Mouse (Mus musculus) liver, adult 2 months (tissue): ENCODE data around the gene Mas1. TPM values are rescaled to one million over a fixed set of nuclear protein-coding genes. Genes with fewer than 3 reads are reported as not detected.

ENCODE experiments used
- DNase-seq: peaks from one replicate; pipeline ENCODE4 v3.0.0-alpha.2; 2011; ENCODE audit warnings: low read depth, low spot score; ENCODE audit errors: extremely low read depth
- H3K27ac ChIP-seq: fragments of 200-500 bp; replicated peaks from 2 replicates; pipeline ENCODE4 v1.5.1; 2012; ENCODE audit warnings: low read depth, mild to moderate bottlenecking, control low read depth, inconsistent platforms, low read length; ENCODE audit not compliant: insufficient read depth
- H3K27me3 ChIP-seq: fragments of 200-500 bp; 2 replicates; pipeline ENCODE4 v1.6.1; 2012; ENCODE audit warnings: mild to moderate bottlenecking, moderate library complexity, low read length, inconsistent platforms; ENCODE audit not compliant: control insufficient read depth, insufficient read depth
- H3K36me3 ChIP-seq: fragments of 200-500 bp; 2 replicates; pipeline ENCODE4 v1.6.1; 2012; ENCODE audit warnings: low read length, inconsistent platforms; ENCODE audit not compliant: control insufficient read depth, insufficient read depth
- H3K4me1 ChIP-seq: fragments of 200-500 bp; 2 replicates; pipeline ENCODE4 v1.6.1; 2011; ENCODE audit warnings: low read length; ENCODE audit not compliant: control insufficient read depth, insufficient read depth
- H3K4me3 ChIP-seq: fragments of 200-500 bp; 2 replicates; pipeline ENCODE4 v1.5.1; 2011; ENCODE audit warnings: low read depth, mild to moderate bottlenecking, control low read depth, low read length, moderate library complexity; ENCODE audit not compliant: insufficient read depth
- H3K79me2 ChIP-seq: fragments of 200-500 bp; 2 replicates; pipeline ENCODE4 v1.6.1; 2012; ENCODE audit warnings: inconsistent platforms, mild to moderate bottlenecking, low read length, moderate library complexity; ENCODE audit not compliant: control insufficient read depth, insufficient read depth
- H3K9ac ChIP-seq: fragments of 200-500 bp; 2 replicates; pipeline ENCODE4 v1.6.1; 2012; ENCODE audit warnings: low read depth, mild to moderate bottlenecking, control low read depth, inconsistent platforms, low read length
- CTCF ChIP-seq: fragments of 200-500 bp; IDR thresholded peaks from 2 replicates; pipeline ENCODE4 v1.5.1; 2011; ENCODE audit warnings: low read depth, low read length, control low read depth
- POLR2A ChIP-seq: fragments of 200-500 bp; IDR thresholded peaks from 2 replicates; pipeline ENCODE4 v1.6.1; 2011; ENCODE audit warnings: low read length, control low read depth; ENCODE audit not compliant: insufficient read depth; ENCODE audit errors: extremely low read depth
- WGBS: fragments of 180-500 bp; shearing (Covaris S2); methylation state at CpG from one replicate; pipeline ENCODE4 v1.1.7; 2018; 5-methylcytosine and 5-hydroxymethylcytosine counted together
- polyA plus RNA-seq: library from polyadenylated mRNA; depleted of rRNA; stranded (reverse); fragments of >200 nt; gene quantifications from 2 replicates; pipeline ENCODE4 v1.2.3, GENCODE M21; 2012; rRNA removed
- total RNA-seq: library from RNA; depleted of rRNA; stranded (reverse); fragments of >200 nt; gene quantifications from 2 replicates; pipeline ENCODE4 v1.2.3, GENCODE M21; 2014; rRNA removed

Mas1 gene
- total RNA-seq (0.18 TPM in 1 of 2 replicates, not detected in the other), polyA plus RNA-seq (0.35 and 0.55 TPM in 2 replicates)

DNA sequence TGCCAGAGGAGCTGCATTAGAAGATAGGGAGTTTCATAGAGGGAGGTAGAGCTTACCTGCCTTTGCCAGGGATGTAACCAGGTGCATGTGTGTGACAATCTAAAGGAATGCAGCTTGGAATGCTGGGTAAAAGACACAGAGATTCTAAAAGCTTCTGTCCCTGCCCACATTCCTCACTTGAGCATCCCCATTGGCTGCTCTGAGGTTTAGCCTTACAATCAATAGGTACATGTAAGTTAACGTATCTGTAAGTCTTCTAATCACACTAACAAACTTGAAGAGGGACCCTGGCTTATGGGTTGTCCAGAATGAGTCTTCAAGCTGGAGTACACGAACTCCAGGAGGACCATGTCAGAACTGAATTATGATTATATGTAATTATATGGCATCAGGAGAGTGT, at the start of gene Mas1:
Gene Mas1, minus strand, starts transcription at position 101 of the 400 bp plus-strand sequence.
- Histone ChIP-seq H3K27ac (no peak within 1 kb of the TSS), H3K4me3 (no peak within 1 kb of the TSS), H3K4me1 (no peaks in the 10 kb centered on the region), H3K79me2 (no peaks in the 10 kb centered on the region), H3K27me3 (no peaks in the 10 kb centered on the region), H3K9ac (no peak within 1 kb of the TSS), H3K36me3 (no peaks in the 10 kb centered on the region)
- no peak for TF ChIP-seq CTCF
- TF ChIP-seq POLR2A, result no peak
- DNase-seq, result no peak
- WGBS, result 61% methylated on average over 2 of the region's 2 CpGs

DNA sequence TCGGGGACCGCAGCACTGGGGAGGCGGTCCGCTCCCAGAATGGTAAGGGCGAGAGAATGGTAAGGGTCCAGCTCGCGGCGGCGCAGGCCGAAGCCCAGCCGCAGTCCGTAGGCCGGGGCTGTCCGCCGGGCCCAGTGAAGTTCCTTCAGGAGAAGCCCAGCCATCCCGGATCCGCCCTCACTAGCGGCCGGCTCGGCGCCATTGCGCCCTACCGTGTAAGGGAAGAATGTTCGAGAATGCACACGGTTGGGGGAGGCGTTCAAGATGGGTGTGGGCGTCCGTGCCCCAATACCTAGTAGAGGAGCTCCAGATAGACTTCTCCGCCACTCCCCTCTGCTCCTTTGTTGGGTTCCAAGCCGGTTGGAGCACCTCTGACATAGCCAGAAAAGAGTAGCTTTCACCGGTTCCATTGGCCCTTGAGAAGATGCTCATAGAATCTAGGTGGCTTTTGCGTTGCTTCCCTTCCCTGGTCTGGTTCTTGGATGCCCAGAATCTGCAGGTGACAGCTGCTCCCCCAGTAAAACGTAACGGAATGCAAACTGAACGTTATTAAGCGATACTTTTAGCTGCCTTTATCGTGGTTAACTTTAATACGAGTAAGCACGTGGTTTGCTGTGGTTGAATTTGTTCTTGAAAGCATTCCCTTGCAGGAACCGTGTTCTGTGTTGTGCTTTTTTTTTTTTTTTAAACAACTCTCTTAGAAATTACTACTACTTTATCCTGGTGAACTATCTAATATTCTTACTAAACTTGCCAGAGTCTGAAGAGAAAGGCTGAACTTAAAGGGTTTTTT, 48.8 kb upstream of the Mas1 start:
- H3K27ac ChIP-seq, result peak overlapping the region; percentile 70
- no peaks in the 10 kb centered on the region for H3K27me3 ChIP-seq
- H3K9ac ChIP-seq, result peak overlapping the region; percentile 78
- H3K79me2 ChIP-seq, result no peaks in the 10 kb centered on the region; the same call in 1 of the 2 replicates
- TF ChIP-seq POLR2A, result no peak
- TF ChIP-seq CTCF, result no peak
- peaks cover 2% of the 10 kb centered on the region for H3K4me1 ChIP-seq
- peak; percentile 60 for DNase-seq
- under 1% methylated on average over 40 of the region's 40 CpGs for WGBS
- H3K36me3 ChIP-seq, result peaks cover 41% of the 10 kb centered on the region
- H3K4me3 ChIP-seq, result peak overlapping the region; percentile 66

- TF ChIP-seq CTCF, result no peak
- peak; percentile 88 for TF ChIP-seq POLR2A
- H3K4me1 ChIP-seq, result peaks cover 2% of the 10 kb centered on the region
- peak within 1 kb of the TSS; percentile 70 for H3K27ac ChIP-seq
- no peaks in the 10 kb centered on the region for H3K27me3 ChIP-seq
- no peaks in the 10 kb centered on the region; the same call in 1 of the 2 replicates for H3K79me2 ChIP-seq
- H3K4me3 ChIP-seq, result peak within 1 kb of the TSS; percentile 68
- peak; percentile 97 for DNase-seq
- H3K9ac ChIP-seq, result peak within 1 kb of the TSS; percentile 78
- WGBS, result under 1% methylated on average over 56 of the region's 56 CpGs
- peaks cover 43% of the 10 kb centered on the region for H3K36me3 ChIP-seq
Observed at GRCm38 (mm10) chr17:12915881-12916583, 48.1 kb upstream of the Mas1 start, which contains the start of gene Mrpl18. Gene Mrpl18, minus strand, starts transcription at chr17:12916345.

GRCm38 (mm10) chr17:12915488-12915880, 47.5 kb upstream of the Mas1 start, which contains the start of gene Tcp1:
Gene Tcp1, plus strand, starts transcription at chr17:12915701.
- H3K9ac ChIP-seq, result peak within 1 kb of the TSS; percentile 78
- no peak for TF ChIP-seq CTCF
- no peak for TF ChIP-seq POLR2A
- DNase-seq, result peak; percentile 43
- peaks cover 43% of the 10 kb centered on the region for H3K36me3 ChIP-seq
- H3K4me3 ChIP-seq, result peak within 1 kb of the TSS; percentile 68
- under 1% methylated on average over 18 of the region's 18 CpGs for WGBS
- H3K27ac ChIP-seq, result peak within 1 kb of the TSS; percentile 70
- no peaks in the 10 kb centered on the region for H3K27me3 ChIP-seq
- no peaks in the 10 kb centered on the region; the same call in 1 of the 2 replicates for H3K79me2 ChIP-seq
- peaks cover 2% of the 10 kb centered on the region for H3K4me1 ChIP-seq

GRCm38 (mm10) chr17:12910391-12910790, 42.4 kb upstream of the Mas1 start:
- H3K27ac ChIP-seq, result no peak overlapping the region
- H3K36me3 ChIP-seq, result peaks cover 30% of the 10 kb centered on the region
- H3K27me3 ChIP-seq, result no peaks in the 10 kb centered on the region
- no peak for TF ChIP-seq CTCF
- TF ChIP-seq POLR2A, result no peak
- no peak overlapping the region for H3K4me3 ChIP-seq
- no peak for DNase-seq
- WGBS, result 82% methylated on average over 8 of the region's 8 CpGs
- no peaks in the 10 kb centered on the region; the same call in 1 of the 2 replicates for H3K79me2 ChIP-seq
- H3K9ac ChIP-seq, result no peak overlapping the region
- no peaks in the 10 kb centered on the region for H3K4me1 ChIP-seq
